Mouse (Mus musculus): ENCODE measurements around the gene Prkar1b.

- TF ChIP-seq CTCF (IDR thresholded peaks at IDR 0.05; ENCODE audit: borderline replicate concordance, control insufficient read depth, extremely low read depth, insufficient read depth, low read length, poor library complexity) (no peak), POLR2A (IDR thresholded peaks at IDR 0.05; ENCODE audit: control insufficient read depth, extremely low read depth, insufficient read depth, low read length, poor library complexity) (no peak)
Measured at GRCm38 (mm10) chr5:138987994-138988393, 161.8 kb downstream of the Prkar1b start.

Measured in thymus, adult 2 months (tissue).